8 mouse cellular contexts compared by ENCODE assay signal in the genomic region with DNA sequence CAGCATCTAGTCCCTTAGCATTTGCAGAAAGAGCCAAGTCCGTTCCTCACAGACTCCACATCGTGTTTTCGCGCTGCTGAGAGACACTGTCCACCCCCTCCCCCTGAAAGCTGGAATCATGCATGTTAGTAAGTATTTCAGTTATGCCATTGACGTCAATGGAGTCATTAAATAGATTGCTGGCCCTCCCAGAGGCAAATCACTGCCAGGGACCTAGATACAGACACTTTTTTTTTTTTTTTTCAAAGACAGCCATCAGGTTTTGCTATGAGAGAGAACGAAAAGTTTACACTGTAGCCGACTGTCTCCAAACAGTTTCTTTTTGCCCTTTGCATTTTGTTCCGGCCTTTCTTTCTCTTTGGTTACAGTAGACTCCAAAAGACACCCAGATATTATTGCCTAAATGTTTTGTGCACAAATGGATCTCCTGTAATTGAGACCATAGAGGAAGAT.
DNase-seq lines count a peak whose midpoint lies in the region; ATAC-seq and TF ChIP-seq lines count a peak whose summit lies in the region.

No protein-coding gene starts in this region.

- H3K27ac ChIP-seq in forebrain, postnatal 0 days (ENCODE audit: low read depth, low read length) = no peak overlapping the region
- peak overlapping the region; percentile 96 for H3K27ac ChIP-seq in lung, embryonic 14.5 days (ENCODE audit: low read depth)

- H3K4me1 ChIP-seq in forebrain, postnatal 0 days (ENCODE audit: insufficient read depth) = peaks cover 5% of the 10 kb centered on the region; the same call in 1 of the 2 replicates
- H3K4me1 ChIP-seq in lung, embryonic 14.5 days (ENCODE audit: insufficient read depth) = peaks cover 14% of the 10 kb centered on the region

- no peaks in the 10 kb centered on the region for H3K36me3 ChIP-seq in forebrain, postnatal 0 days (ENCODE audit: insufficient read depth)
- H3K36me3 ChIP-seq in lung, embryonic 14.5 days (ENCODE audit: insufficient read depth) = no peaks in the 10 kb centered on the region

- peak; percentile 70 for DNase-seq in 3134 (ENCODE audit: extremely low read depth, insufficient read length, low spot score)
- DNase-seq in adrenal gland, postnatal 10 days = peak; percentile 87
- DNase-seq in forebrain, postnatal 0 days = no peak
- peak; percentile 83 to 87 for DNase-seq in heart, postnatal 14 days
- peak; percentile 85 to 89 for DNase-seq in kidney, postnatal 36 days
- peak; percentile 94 for DNase-seq in lung, embryonic 14.5 days
- DNase-seq in thymus, postnatal 36 days = peak; percentile 18 to 26

- intact Hi-C loops in heart, postnatal 14 days (cut with DNase I) = loop anchor here (1.0 to 2.0 kb wide), 2 partner anchors 22 to 59 kb away; no protein-coding TSS in a partner anchor

- peak; percentile 73 for ATAC-seq in forebrain, postnatal 0 days
- peak; percentile 88 for ATAC-seq in lung, embryonic 14.5 days (ENCODE audit: insufficient read depth)
- ATAC-seq in neutrophil, adult 5-6 weeks (ENCODE audit: extremely low read depth, insufficient number of reproducible peaks, low FRiP score, poor library complexity, severe bottlenecking) = peak; percentile 68

- no peak overlapping the region; the same call in 1 of the 2 replicates for H3K9ac ChIP-seq in forebrain, postnatal 0 days
- peak overlapping the region; percentile 48 for H3K9ac ChIP-seq in lung, embryonic 14.5 days

- WGBS in forebrain, postnatal 0 days = 34% methylated on average over 8 of the region's 8 CpGs
- 7% methylated on average over 8 of the region's 8 CpGs for WGBS in lung, embryonic 14.5 days

- H3K9me3 ChIP-seq in forebrain, postnatal 0 days (ENCODE audit: low read length) = no peaks in the 10 kb centered on the region
- H3K9me3 ChIP-seq in lung, embryonic 14.5 days (ENCODE audit: low read depth, low read length) = no peaks in the 10 kb centered on the region

- no peaks in the 10 kb centered on the region for H3K27me3 ChIP-seq in forebrain, postnatal 0 days (ENCODE audit: insufficient read depth, low read length)
- no peaks in the 10 kb centered on the region for H3K27me3 ChIP-seq in lung, embryonic 14.5 days (ENCODE audit: insufficient read depth, low read length)

- H3K4me2 ChIP-seq in forebrain, postnatal 0 days (ENCODE audit: low read depth) = peak overlapping the region; percentile 24; the same call in 1 of the 2 replicates
- peak overlapping the region; percentile 61 for H3K4me2 ChIP-seq in lung, embryonic 14.5 days

- no peak overlapping the region for H3K4me3 ChIP-seq in forebrain, postnatal 0 days (ENCODE audit: low read depth, low read length)
- H3K4me3 ChIP-seq in lung, embryonic 14.5 days (ENCODE audit: low read depth, low read length) = peak overlapping the region; percentile 15; the same call in 1 of the 2 replicates

- no peak for TF ChIP-seq CTCF in forebrain, postnatal 0 days (IDR thresholded peaks at IDR 0.05; ENCODE audit: low read depth)
- no peak for TF ChIP-seq CTCF in lung, embryonic 14.5 days (IDR thresholded peaks at IDR 0.05; ENCODE audit: low read depth)
